Mouse (Mus musculus) cerebral cortex, adult 2 months (tissue): ENCODE measurements around the gene Olfr166.

Experiments used
- WGBS: fragments of 180-500 bp; shearing (Covaris S2); methylation state at CpG from one replicate; pipeline ENCODE4 v1.1.7; 2018; 5-methylcytosine and 5-hydroxymethylcytosine counted together

Olfr166 gene

DNA sequence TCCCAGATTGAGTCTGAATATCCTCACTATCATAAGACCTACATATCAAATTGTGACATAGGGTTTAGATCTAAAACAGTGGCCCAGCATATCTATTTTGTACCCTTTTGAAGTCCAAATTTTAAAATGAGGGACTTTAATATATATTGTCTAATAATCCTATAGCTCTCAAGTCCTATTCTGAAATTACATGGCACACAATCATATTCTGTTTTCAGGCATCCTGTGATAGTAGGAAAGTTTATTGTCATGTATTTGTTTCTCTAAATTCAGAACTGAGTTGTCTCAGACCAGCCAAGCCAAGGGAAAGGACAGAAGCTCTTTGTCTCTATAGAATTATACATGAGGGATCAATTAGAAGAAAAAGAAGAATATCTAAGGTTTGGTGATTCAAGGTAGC is at the start of gene Olfr166:
Gene Olfr166 (plus strand): TSS at position 301 of the 400 bp plus-strand sequence.

DNA sequence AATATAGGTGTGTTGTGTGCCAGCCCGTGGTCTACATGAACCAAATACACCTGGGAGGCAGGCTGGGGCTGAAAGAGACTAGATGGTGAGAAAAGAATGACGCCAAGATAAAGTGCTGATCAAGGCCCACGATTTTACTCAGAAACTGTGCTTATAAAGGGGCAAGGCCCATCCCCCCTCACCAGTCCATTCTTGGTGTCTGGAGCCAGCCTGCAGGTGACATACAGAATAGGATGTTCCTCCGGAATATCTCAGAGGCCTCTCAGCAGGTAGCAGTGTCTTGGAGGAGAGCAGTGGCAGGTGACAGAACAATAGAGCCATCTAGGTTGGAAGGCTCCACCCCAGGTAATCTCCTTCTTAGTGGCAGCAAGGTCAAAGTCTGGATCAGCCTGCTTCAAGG is 24.8 kb upstream of the Olfr166 start:
- WGBS: 72% methylated on average over 4 of the region's 4 CpGs

DNA sequence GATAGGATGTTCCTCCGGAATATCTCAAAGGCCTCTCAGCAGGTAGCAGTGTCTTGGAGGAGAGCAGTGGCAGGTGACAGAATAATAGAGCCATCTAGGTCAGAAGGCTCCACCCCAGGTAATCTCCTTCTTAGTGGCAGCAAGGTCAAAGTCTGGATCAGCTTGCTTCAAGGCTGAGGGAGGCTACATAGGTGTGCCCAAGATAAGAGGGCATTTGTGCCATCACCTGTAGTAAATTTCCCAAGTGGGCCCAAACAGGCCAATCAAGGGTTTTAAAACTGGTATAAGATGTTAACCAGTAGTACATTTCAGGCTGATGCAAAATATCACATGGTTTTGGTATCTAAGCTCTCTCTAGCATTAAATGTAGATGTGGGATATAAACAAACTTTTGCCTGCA is 19.1 kb upstream of the Olfr166 start:
- 88% methylated on average over 1 of the region's 1 CpGs for WGBS

DNA sequence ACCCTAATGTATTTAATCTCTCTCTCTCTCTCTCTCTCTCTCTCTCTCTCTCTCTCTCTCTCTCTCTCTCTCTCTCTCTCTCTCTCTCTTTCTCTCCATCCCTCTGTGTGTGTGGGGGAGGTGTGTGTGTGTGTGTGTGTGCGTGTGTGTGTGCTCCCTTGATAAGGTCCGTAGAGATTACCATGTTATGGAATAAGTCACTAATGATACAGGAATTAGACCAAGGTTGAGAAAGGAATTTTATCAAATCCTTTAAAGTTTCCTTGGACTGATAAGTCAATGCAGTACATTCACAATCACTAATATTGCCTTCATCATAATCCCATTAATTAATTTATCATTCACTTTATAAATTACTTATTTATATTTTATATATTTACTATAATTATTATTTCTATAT is 38.7 kb downstream of the Olfr166 start, which contains the start of gene Olfr167:
Gene Olfr167 (minus strand): TSS at position 101 of the 400 bp plus-strand sequence.
- WGBS: 94% methylated on average over 2 of the region's 2 CpGs

DNA sequence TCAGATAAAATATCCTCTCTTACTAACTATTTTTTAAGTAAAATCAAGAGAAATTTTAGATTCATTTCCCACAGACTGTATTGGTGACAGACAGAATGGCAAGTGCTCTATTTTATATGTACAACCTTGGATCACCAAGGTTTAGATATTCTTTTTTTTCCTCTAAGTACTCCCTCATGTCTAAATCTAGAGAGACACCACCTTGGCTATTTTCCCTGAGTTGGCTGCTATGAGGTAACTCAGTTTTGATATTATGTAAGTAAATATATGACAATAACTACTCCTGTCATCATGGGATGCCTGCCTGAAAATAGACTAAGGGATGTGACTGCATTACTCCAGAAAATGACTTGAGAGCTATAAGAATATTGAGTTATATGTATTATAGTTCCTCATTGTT is 52.0 kb downstream of the Olfr166 start, which contains the start of gene Olfr168:
Gene Olfr168 (minus strand): TSS at position 101 of the 400 bp plus-strand sequence.

